Mouse (Mus musculus) hindbrain, embryonic 10.5 days (tissue): ENCODE results near the gene Ptprf. TPM values are rescaled to one million over a fixed set of nuclear protein-coding genes. Genes with fewer than 3 reads are reported as not detected.

ENCODE experiments used
- DNase-seq: peaks from one replicate; pipeline ENCODE4 v3.0.0-alpha.2; 2017; ENCODE audit warnings: low spot score
- H3K27ac ChIP-seq: fragments of 300-500 bp; sonication (generic); 2 replicates; pipeline ENCODE4 v1.5.1; 2016; ENCODE audit warnings: mild to moderate bottlenecking, moderate library complexity
- H3K27me3 ChIP-seq: fragments of 300-500 bp; sonication (generic); 2 replicates; pipeline ENCODE4 v1.6.1; 2016; ENCODE audit warnings: mild to moderate bottlenecking; ENCODE audit not compliant: poor library complexity, insufficient read depth, severe bottlenecking
- H3K36me3 ChIP-seq: fragments of 300-500 bp; sonication (generic); 2 replicates; pipeline ENCODE4 v1.6.1; 2016; ENCODE audit warnings: mild to moderate bottlenecking, moderate library complexity
- H3K4me1 ChIP-seq: fragments of 300-500 bp; sonication (generic); replicated peaks from 2 replicates; pipeline ENCODE4 v1.6.1; 2016; ENCODE audit warnings: mild to moderate bottlenecking
- H3K4me3 ChIP-seq: fragments of 300-500 bp; sonication (generic); 2 replicates; pipeline ENCODE4 v1.5.1; 2016; ENCODE audit warnings: mild to moderate bottlenecking, moderate library complexity
- H3K9me3 ChIP-seq: fragments of 300-500 bp; sonication (generic); 2 replicates; pipeline ENCODE4 v1.6.1; 2016; ENCODE audit warnings: mild to moderate bottlenecking, moderate library complexity
- WGBS: fragments of 180-500 bp; shearing (Covaris S2); methylation state at CpG from one replicate; pipeline ENCODE4 v1.1.7; 2016; 5-methylcytosine and 5-hydroxymethylcytosine counted together
- polyA plus RNA-seq: library from polyadenylated mRNA; unstranded; fragments of >200 nt; fragmentation: Nextera tagmentation; extraction: Ambion mirVana; gene quantifications from 2 replicates; pipeline ENCODE4 v1.2.1, GENCODE M21; 2016

The Ptprf gene
- polyA plus RNA-seq, 1 experiment from 2014 or later: 104 TPM

GRCm38 (mm10) chr4:118261771-118262473 lies 29.3 kb downstream of the Ptprf start:
- peak; percentile 67 for DNase-seq
- H3K27me3 ChIP-seq: no peaks in the 10 kb centered on the region
- WGBS: 47% methylated on average over 13 of the region's 13 CpGs
- peaks cover 85% of the 10 kb centered on the region for H3K4me1 ChIP-seq
- H3K36me3 ChIP-seq: peaks cover 79% of the 10 kb centered on the region
- H3K27ac ChIP-seq: peak overlapping the region; percentile 87
- H3K9me3 ChIP-seq: no peaks in the 10 kb centered on the region
- peak overlapping the region; percentile 61 for H3K4me3 ChIP-seq

GRCm38 (mm10) chr4:118261291-118261690 lies 29.9 kb downstream of the Ptprf start:
- DNase-seq: peak; percentile 46
- H3K4me3 ChIP-seq: peak overlapping the region; percentile 61
- H3K9me3 ChIP-seq: no peaks in the 10 kb centered on the region
- WGBS: 26% methylated on average over 5 of the region's 5 CpGs
- no peaks in the 10 kb centered on the region for H3K27me3 ChIP-seq
- H3K36me3 ChIP-seq: peaks cover 79% of the 10 kb centered on the region
- peak overlapping the region; percentile 87 for H3K27ac ChIP-seq
- peaks cover 85% of the 10 kb centered on the region for H3K4me1 ChIP-seq

GRCm38 (mm10) chr4:118260551-118261267 lies 30.5 kb downstream of the Ptprf start:
- WGBS: 1% methylated on average over 39 of the region's 39 CpGs
- Histone ChIP-seq H3K4me1 (peaks cover 84% of the 10 kb centered on the region), H3K4me3 (peak overlapping the region; percentile 61), H3K27me3 (no peaks in the 10 kb centered on the region), H3K9me3 (no peaks in the 10 kb centered on the region), H3K27ac (peak overlapping the region; percentile 87), H3K36me3 (peaks cover 79% of the 10 kb centered on the region)
- peak; percentile 77 for DNase-seq

GRCm38 (mm10) chr4:118259782-118260463 lies 31.3 kb downstream of the Ptprf start:
- 84% methylated on average over 8 of the region's 8 CpGs for WGBS
- H3K4me1 ChIP-seq: peaks cover 76% of the 10 kb centered on the region
- H3K36me3 ChIP-seq: peaks cover 79% of the 10 kb centered on the region
- peak overlapping the region; percentile 61 for H3K4me3 ChIP-seq
- H3K27ac ChIP-seq: peak overlapping the region; percentile 87; the same call in 1 of the 2 replicates
- H3K27me3 ChIP-seq: no peaks in the 10 kb centered on the region
- DNase-seq: no peak
- no peaks in the 10 kb centered on the region for H3K9me3 ChIP-seq

- Histone ChIP-seq H3K27ac (no peak overlapping the region), H3K4me1 (peaks cover 58% of the 10 kb centered on the region), H3K36me3 (peaks cover 78% of the 10 kb centered on the region)
These were observed 33.2 kb downstream of the Ptprf start for GRCm38 (mm10) chr4:118257977-118258376.

GRCm38 (mm10) chr4:118257416-118257815 lies 33.8 kb downstream of the Ptprf start:
- peak overlapping the region; percentile 2; the same call in 1 of the 2 replicates for H3K27ac ChIP-seq
- 90% methylated on average over 10 of the region's 10 CpGs for WGBS

More at GRCm38 (mm10) chr4:118257977-118258376, 33.2 kb downstream of the Ptprf start:
- no peaks in the 10 kb centered on the region for H3K27me3 ChIP-seq
- no peak for DNase-seq
- H3K4me3 ChIP-seq: no peak overlapping the region
- no peaks in the 10 kb centered on the region for H3K9me3 ChIP-seq
- 97% methylated on average over 5 of the region's 5 CpGs for WGBS

GRCm38 (mm10) chr4:118256217-118256616 lies 35.0 kb downstream of the Ptprf start:
- H3K27ac ChIP-seq: 0 out of 2 replicates have a peak overlapping the region, but pooled peaks have one; percentile 5
- H3K27me3 ChIP-seq: no peaks in the 10 kb centered on the region
- WGBS: 87% methylated on average over 12 of the region's 12 CpGs
- H3K4me3 ChIP-seq: no peak overlapping the region
- no peak for DNase-seq
- no peaks in the 10 kb centered on the region for H3K9me3 ChIP-seq
- peaks cover 85% of the 10 kb centered on the region for H3K36me3 ChIP-seq
- peaks cover 41% of the 10 kb centered on the region for H3K4me1 ChIP-seq

More at GRCm38 (mm10) chr4:118257416-118257815, 33.8 kb downstream of the Ptprf start:
- H3K27me3 ChIP-seq: no peaks in the 10 kb centered on the region
- H3K4me1 ChIP-seq: peaks cover 52% of the 10 kb centered on the region
- H3K36me3 ChIP-seq: peaks cover 79% of the 10 kb centered on the region
- DNase-seq: no peak
- no peaks in the 10 kb centered on the region for H3K9me3 ChIP-seq
- H3K4me3 ChIP-seq: no peak overlapping the region

- Histone ChIP-seq H3K36me3 (peaks cover 96% of the 10 kb centered on the region), H3K27me3 (no peaks in the 10 kb centered on the region)
These were observed 36.3 kb downstream of the Ptprf start for GRCm38 (mm10) chr4:118254953-118255352.

GRCm38 (mm10) chr4:118247323-118247722 lies 43.9 kb downstream of the Ptprf start:
- peaks cover 27% of the 10 kb centered on the region for H3K4me1 ChIP-seq
- no peaks in the 10 kb centered on the region for H3K9me3 ChIP-seq
- 87% methylated on average over 3 of the region's 3 CpGs for WGBS
- no peaks in the 10 kb centered on the region for H3K27me3 ChIP-seq
- H3K36me3 ChIP-seq: peaks cover 100% of the 10 kb centered on the region
- H3K27ac ChIP-seq: no peak overlapping the region
- H3K4me3 ChIP-seq: no peak overlapping the region
- DNase-seq: no peak

More at GRCm38 (mm10) chr4:118254953-118255352, 36.3 kb downstream of the Ptprf start:
- no peak for DNase-seq
- Histone ChIP-seq H3K4me1 (peaks cover 33% of the 10 kb centered on the region), H3K4me3 (no peak overlapping the region), H3K9me3 (no peaks in the 10 kb centered on the region), H3K27ac (no peak overlapping the region)
- WGBS: 93% methylated on average over 5 of the region's 5 CpGs

- Histone ChIP-seq H3K27ac (no peak overlapping the region), H3K36me3 (peaks cover 100% of the 10 kb centered on the region), H3K4me3 (no peak overlapping the region), H3K27me3 (no peaks in the 10 kb centered on the region), H3K9me3 (no peaks in the 10 kb centered on the region), H3K4me1 (peaks cover 27% of the 10 kb centered on the region)
- WGBS: 94% methylated on average over 14 of the region's 14 CpGs
- DNase-seq: no peak
These were observed 45.4 kb downstream of the Ptprf start for GRCm38 (mm10) chr4:118245847-118246246.

- DNase-seq: no peak
- H3K36me3 ChIP-seq: peaks cover 94% of the 10 kb centered on the region
- H3K27ac ChIP-seq: 0 out of 2 replicates have a peak overlapping the region, but pooled peaks have one; percentile 54
These were observed 47.4 kb downstream of the Ptprf start for GRCm38 (mm10) chr4:118243791-118244190.

GRCm38 (mm10) chr4:118243298-118243697 lies 47.9 kb downstream of the Ptprf start:
- H3K27me3 ChIP-seq: no peaks in the 10 kb centered on the region
- 94% methylated on average over 11 of the region's 11 CpGs for WGBS
- H3K4me3 ChIP-seq: no peak overlapping the region
- H3K9me3 ChIP-seq: no peaks in the 10 kb centered on the region
- no peak for DNase-seq
- peaks cover 11% of the 10 kb centered on the region; the same call in 1 of the 2 replicates for H3K4me1 ChIP-seq
- H3K36me3 ChIP-seq: peaks cover 94% of the 10 kb centered on the region
- no peak overlapping the region for H3K27ac ChIP-seq

More at GRCm38 (mm10) chr4:118243791-118244190, 47.4 kb downstream of the Ptprf start:
- no peak overlapping the region for H3K4me3 ChIP-seq
- H3K9me3 ChIP-seq: no peaks in the 10 kb centered on the region
- no peaks in the 10 kb centered on the region for H3K27me3 ChIP-seq
- 77% methylated on average over 7 of the region's 7 CpGs for WGBS
- 0 out of 2 replicates have a peak, but pooled peaks cover 12% of the 10 kb centered on the region for H3K4me1 ChIP-seq
